Mouse (Mus musculus) lung, embryonic 16.5 days (tissue): ENCODE data around the gene Zc3h12c. TPM values are rescaled to one million over a fixed set of nuclear protein-coding genes. Genes with fewer than 3 reads are reported as not detected.

Experiments
- ATAC-seq: fragments of 200-750 bp; cut with Nextera tagmentation; 2 replicates; pipeline ENCODE4 v1.8.0; 2017; ENCODE audit warnings: low read depth, mild to moderate bottlenecking, moderate library complexity
- H3K27ac ChIP-seq: fragments of 300-500 bp; sonication (generic); 2 replicates; pipeline ENCODE4 v1.5.1; 2014; ENCODE audit warnings: mild to moderate bottlenecking, control low read depth, low read length
- H3K27me3 ChIP-seq: fragments of 300-500 bp; sonication (generic); 2 replicates; pipeline ENCODE4 v1.6.1; 2014; ENCODE audit warnings: low read depth, low read length, mixed read lengths; ENCODE audit not compliant: control insufficient read depth, insufficient read depth
- H3K36me3 ChIP-seq: fragments of 300-500 bp; sonication (generic); 2 replicates; pipeline ENCODE4 v1.6.1; 2014; ENCODE audit warnings: low read length; ENCODE audit not compliant: control insufficient read depth, insufficient read depth
- H3K4me1 ChIP-seq: fragments of 300-500 bp; sonication (generic); replicated peaks from 2 replicates; pipeline ENCODE4 v1.6.1; 2014; ENCODE audit warnings: low read length, mixed read lengths; ENCODE audit not compliant: control insufficient read depth, insufficient read depth
- H3K4me2 ChIP-seq: fragments of 300-500 bp; sonication (generic); 2 replicates; pipeline ENCODE4 v1.6.1; 2014; ENCODE audit warnings: low read depth, low read length, control low read depth
- H3K4me3 ChIP-seq: fragments of 300-500 bp; sonication (generic); 2 replicates; pipeline ENCODE4 v1.5.1; 2014; ENCODE audit warnings: mild to moderate bottlenecking, low read length, control low read depth
- H3K9ac ChIP-seq: fragments of 300-500 bp; sonication (generic); 2 replicates; pipeline ENCODE4 v1.6.1; 2014; ENCODE audit warnings: low read length, control low read depth
- H3K9me3 ChIP-seq: fragments of 300-500 bp; sonication (generic); 2 replicates; pipeline ENCODE4 v1.6.1; 2016; ENCODE audit warnings: low read length; ENCODE audit not compliant: control insufficient read depth
- WGBS: fragments of 180-500 bp; shearing (Covaris S2); extraction: QIAGEN DNeasy Blood & Tissue Kit; methylation state at CpG from one replicate; pipeline ENCODE4 v1.1.7; 2014; 5-methylcytosine and 5-hydroxymethylcytosine counted together
- polyA plus RNA-seq: library from polyadenylated mRNA; unstranded; fragments of >200 nt; fragmentation: Nextera tagmentation; extraction: Ambion mirVana; gene quantifications from 2 replicates; pipeline ENCODE4 v1.2.1, GENCODE M21; 2015

Zc3h12c gene
- polyA plus RNA-seq, 1 experiment from 2014 or later = 2.3 TPM

GRCm38 (mm10) chr9:52170671-52171070, 2.3 kb upstream of the Zc3h12c start:
- no peak overlapping the region for H3K4me3 ChIP-seq
- H3K9ac ChIP-seq = no peak overlapping the region
- ATAC-seq = no peak
- H3K27me3 ChIP-seq = 0 out of 2 replicates have a peak, but pooled peaks cover 3% of the 10 kb centered on the region
- 70% methylated on average over 6 of the region's 6 CpGs for WGBS
- no peak overlapping the region for H3K27ac ChIP-seq
- no peak overlapping the region for H3K4me2 ChIP-seq
- peaks cover 8% of the 10 kb centered on the region for H3K4me1 ChIP-seq
- H3K36me3 ChIP-seq = no peaks in the 10 kb centered on the region
- H3K9me3 ChIP-seq = no peaks in the 10 kb centered on the region

- Histone ChIP-seq H3K36me3 (no peaks in the 10 kb centered on the region), H3K4me1 (peaks cover 8% of the 10 kb centered on the region), H3K4me2 (no peak overlapping the region), H3K27ac (no peak overlapping the region), H3K4me3 (no peak overlapping the region), H3K9ac (no peak overlapping the region), H3K27me3 (0 out of 2 replicates have a peak, but pooled peaks cover 3% of the 10 kb centered on the region), H3K9me3 (no peaks in the 10 kb centered on the region)
- 65% methylated on average over 3 of the region's 3 CpGs for WGBS
- ATAC-seq = no peak
Observed at GRCm38 (mm10) chr9:52170131-52170530, 1.8 kb upstream of the Zc3h12c start.

- Histone ChIP-seq H3K9me3 (no peaks in the 10 kb centered on the region), H3K4me1 (peaks cover 8% of the 10 kb centered on the region), H3K36me3 (no peaks in the 10 kb centered on the region), H3K4me3 (peak overlapping the region; percentile 84), H3K9ac (peak overlapping the region; percentile 96), H3K4me2 (peak overlapping the region; percentile 76), H3K27me3 (0 out of 2 replicates have a peak, but pooled peaks cover 3% of the 10 kb centered on the region), H3K27ac (peak overlapping the region; percentile 89)
- WGBS = 1% methylated on average over 19 of the region's 34 CpGs
- peak; percentile 88 for ATAC-seq
Observed at GRCm38 (mm10) chr9:52168686-52169270, 406 bp upstream of the Zc3h12c start.

- 5% methylated on average over 8 of the region's 8 CpGs for WGBS
- H3K36me3 ChIP-seq = no peaks in the 10 kb centered on the region
- peaks cover 6% of the 10 kb centered on the region for H3K4me1 ChIP-seq
Observed at GRCm38 (mm10) chr9:52167506-52167862, 888 bp downstream of the Zc3h12c start.

GRCm38 (mm10) chr9:52167084-52167483, 1.3 kb downstream of the Zc3h12c start:
- Histone ChIP-seq H3K9ac (no peak overlapping the region), H3K36me3 (no peaks in the 10 kb centered on the region), H3K4me2 (peak overlapping the region; percentile 76), H3K4me3 (peak overlapping the region; percentile 84), H3K27ac (no peak overlapping the region), H3K27me3 (0 out of 2 replicates have a peak, but pooled peaks cover 3% of the 10 kb centered on the region), H3K4me1 (peaks cover 5% of the 10 kb centered on the region), H3K9me3 (no peaks in the 10 kb centered on the region)
- no peak for ATAC-seq
- 21% methylated on average over 3 of the region's 3 CpGs for WGBS

More at GRCm38 (mm10) chr9:52167506-52167862, 888 bp downstream of the Zc3h12c start:
- H3K27me3 ChIP-seq = 0 out of 2 replicates have a peak, but pooled peaks cover 3% of the 10 kb centered on the region
- no peak for ATAC-seq
- H3K4me2 ChIP-seq = peak overlapping the region; percentile 76
- H3K27ac ChIP-seq = peak overlapping the region; percentile 89; the same call in 1 of the 2 replicates
- H3K9ac ChIP-seq = peak overlapping the region; percentile 96
- H3K4me3 ChIP-seq = peak overlapping the region; percentile 84
- no peaks in the 10 kb centered on the region for H3K9me3 ChIP-seq

- 80% methylated on average over 3 of the region's 3 CpGs for WGBS
- Histone ChIP-seq H3K4me2 (no peak overlapping the region), H3K4me3 (no peak overlapping the region), H3K27ac (no peak overlapping the region), H3K9me3 (peaks cover 2% of the 10 kb centered on the region; the same call in 1 of the 2 replicates), H3K9ac (no peak overlapping the region), H3K27me3 (0 out of 2 replicates have a peak, but pooled peaks cover 3% of the 10 kb centered on the region), H3K4me1 (peaks cover 5% of the 10 kb centered on the region), H3K36me3 (no peaks in the 10 kb centered on the region)
- no peak for ATAC-seq
Observed at GRCm38 (mm10) chr9:52165706-52166090, 2.7 kb downstream of the Zc3h12c start.

GRCm38 (mm10) chr9:52165076-52165705, 3.2 kb downstream of the Zc3h12c start:
- no peak overlapping the region for H3K9ac ChIP-seq
- H3K27me3 ChIP-seq = 0 out of 2 replicates have a peak, but pooled peaks cover 3% of the 10 kb centered on the region
- 79% methylated on average over 13 of the region's 13 CpGs for WGBS
- no peak overlapping the region for H3K4me2 ChIP-seq
- H3K9me3 ChIP-seq = peaks cover 3% of the 10 kb centered on the region; the same call in 1 of the 2 replicates
- no peaks in the 10 kb centered on the region for H3K36me3 ChIP-seq
- peaks cover 5% of the 10 kb centered on the region for H3K4me1 ChIP-seq
- no peak overlapping the region for H3K27ac ChIP-seq
- H3K4me3 ChIP-seq = no peak overlapping the region
- no peak for ATAC-seq

GRCm38 (mm10) chr9:52160512-52160911, 7.9 kb downstream of the Zc3h12c start:
- H3K36me3 ChIP-seq = no peaks in the 10 kb centered on the region
- no peak overlapping the region for H3K4me2 ChIP-seq
- no peak overlapping the region for H3K4me3 ChIP-seq
- no peak for ATAC-seq
- H3K9ac ChIP-seq = no peak overlapping the region
- H3K4me1 ChIP-seq = no peaks in the 10 kb centered on the region
- H3K27ac ChIP-seq = no peak overlapping the region
- peaks cover 3% of the 10 kb centered on the region; the same call in 1 of the 2 replicates for H3K9me3 ChIP-seq
- 87% methylated on average over 1 of the region's 1 CpGs for WGBS
- H3K27me3 ChIP-seq = no peaks in the 10 kb centered on the region

- Histone ChIP-seq H3K9me3 (peaks cover 3% of the 10 kb centered on the region; the same call in 1 of the 2 replicates), H3K27me3 (no peaks in the 10 kb centered on the region), H3K9ac (no peak overlapping the region), H3K4me3 (no peak overlapping the region), H3K4me1 (no peaks in the 10 kb centered on the region; the same call in 1 of the 2 replicates), H3K27ac (no peak overlapping the region), H3K36me3 (no peaks in the 10 kb centered on the region), H3K4me2 (no peak overlapping the region)
- WGBS = 83% methylated on average over 1 of the region's 1 CpGs
- no peak for ATAC-seq
Observed at GRCm38 (mm10) chr9:52158561-52158960, 9.8 kb downstream of the Zc3h12c start.
